In genomic region chr4:46597286-46597961, GRCm38 (mm10) we compare ENCODE assay signal across 9 mouse cellular contexts. TPM values are rescaled to one million over a fixed set of nuclear protein-coding genes. Genes with fewer than 3 reads are reported as not detected.
DNase-seq lines count a peak whose midpoint lies in the region; ATAC-seq and TF ChIP-seq lines count a peak whose summit lies in the region.
"Had no signal": no experiment of that assay in that cellular context is flagged by ENCODE, and none has a peak within 500 bp of the region (broad histone marks: within the 10 kb centered on the region; RNA-seq: fewer than 3 reads in every experiment).

No protein-coding gene starts in this region.

- peaks cover 16% of the 10 kb centered on the region for H3K27me3 ChIP-seq in forebrain, embryonic 11.5 days (ENCODE audit: control insufficient read depth, insufficient read depth, low read length)
- no peaks in the 10 kb centered on the region for H3K27me3 ChIP-seq in forebrain, postnatal 0 days (ENCODE audit: insufficient read depth, low read length)
- peaks cover 19% of the 10 kb centered on the region for H3K27me3 ChIP-seq in megakaryocyte, embryonic 14.5 days (replicated peaks)
- H3K27me3 ChIP-seq in intestine, embryonic 14.5 days (replicated peaks; ENCODE audit: control insufficient read depth, insufficient read depth, low read length) = peaks cover 31% of the 10 kb centered on the region
- H3K27me3 ChIP-seq in stomach, postnatal 0 days (ENCODE audit: control insufficient read depth, insufficient read depth, low read length) = no peaks in the 10 kb centered on the region; the same call in 1 of the 2 replicates

- 73% methylated on average over 11 of the region's 11 CpGs for WGBS in forebrain, embryonic 11.5 days
- 77% methylated on average over 11 of the region's 11 CpGs for WGBS in forebrain, postnatal 0 days
- 64% methylated on average over 11 of the region's 11 CpGs for WGBS in intestine, embryonic 14.5 days
- 59% methylated on average over 11 of the region's 11 CpGs for WGBS in stomach, postnatal 0 days

- no peaks in the 10 kb centered on the region for H3K36me3 ChIP-seq in forebrain, embryonic 11.5 days (ENCODE audit: control insufficient read depth, insufficient read depth, low read length)
- no peaks in the 10 kb centered on the region for H3K36me3 ChIP-seq in forebrain, postnatal 0 days (ENCODE audit: insufficient read depth)
- peaks cover 5% of the 10 kb centered on the region for H3K36me3 ChIP-seq in megakaryocyte, embryonic 14.5 days (replicated peaks; ENCODE audit: low read length)
- H3K36me3 ChIP-seq in intestine, embryonic 14.5 days (ENCODE audit: control insufficient read depth, insufficient read depth, low read length) = no peaks in the 10 kb centered on the region
- H3K36me3 ChIP-seq in stomach, postnatal 0 days (ENCODE audit: control insufficient read depth, insufficient read depth, low read length) = no peaks in the 10 kb centered on the region

- H3K27ac ChIP-seq in forebrain, embryonic 11.5 days (ENCODE audit: low read depth, low read length) = no peak overlapping the region
- no peak overlapping the region for H3K27ac ChIP-seq in forebrain, postnatal 0 days (ENCODE audit: low read depth, low read length)
- H3K27ac ChIP-seq in intestine, embryonic 14.5 days (ENCODE audit: low read depth) = peak overlapping the region; percentile 69
- H3K27ac ChIP-seq in stomach, postnatal 0 days (replicated peaks) = peak overlapping the region; percentile 90

- no peak for TF ChIP-seq EP300 in stomach, postnatal 0 days (optimal IDR thresholded peaks at IDR 0.05)

- H3K4me3 ChIP-seq in forebrain, embryonic 11.5 days (ENCODE audit: low read depth, low read length) = no peak overlapping the region
- H3K4me3 ChIP-seq in forebrain, postnatal 0 days (ENCODE audit: low read depth, low read length) = no peak overlapping the region
- H3K4me3 ChIP-seq in megakaryocyte, embryonic 14.5 days (replicated peaks) = peak overlapping the region; percentile 88
- no peak overlapping the region for H3K4me3 ChIP-seq in intestine, embryonic 14.5 days (ENCODE audit: low read depth, low read length)
- no peak overlapping the region for H3K4me3 ChIP-seq in stomach, postnatal 0 days (ENCODE audit: low read depth, low read length)

- H3K4me1 ChIP-seq in forebrain, embryonic 11.5 days (replicated peaks; ENCODE audit: control insufficient read depth, insufficient read depth, low read length) = no peaks in the 10 kb centered on the region; the same call in 1 of the 2 replicates
- H3K4me1 ChIP-seq in forebrain, postnatal 0 days (ENCODE audit: insufficient read depth) = peaks cover 6% of the 10 kb centered on the region; the same call in 1 of the 2 replicates
- peaks cover 82% of the 10 kb centered on the region for H3K4me1 ChIP-seq in megakaryocyte, embryonic 14.5 days
- no peaks in the 10 kb centered on the region for H3K4me1 ChIP-seq in intestine, embryonic 14.5 days (replicated peaks; ENCODE audit: control insufficient read depth, insufficient read depth, low read length)
- no peaks in the 10 kb centered on the region for H3K4me1 ChIP-seq in stomach, postnatal 0 days (replicated peaks; ENCODE audit: control insufficient read depth, insufficient read depth)

- no peak for ATAC-seq in forebrain, embryonic 11.5 days (replicated peaks; ENCODE audit: low FRiP score)
- ATAC-seq in forebrain, postnatal 0 days = no peak
- no peak for ATAC-seq in megakaryocyte, adult 5-6 weeks (ENCODE audit: poor library complexity, severe bottlenecking)
- peak; percentile 71 for ATAC-seq in intestine, embryonic 14.5 days (replicated peaks; ENCODE audit: low FRiP score, low TSS enrichment, low read depth)
- peak; percentile 82 for ATAC-seq in stomach, postnatal 0 days (ENCODE audit: low FRiP score, low TSS enrichment)

- DNase-seq in forebrain, embryonic 11.5 days (ENCODE audit: low spot score) = peak; percentile 46
- no peak for DNase-seq in forebrain, postnatal 0 days
- peak; percentile 65 for DNase-seq in intestine, embryonic 14.5 days (ENCODE audit: low spot score)
- peak; percentile 87 for DNase-seq in stomach, postnatal 0 days (ENCODE audit: low spot score)
- no peak for DNase-seq in adrenal gland, adult 2 months
- DNase-seq in Muller cell, postnatal 12 days (ENCODE audit: inconsistent ontology term) = no peak
- DNase-seq: thymus, adult 18-20 months had no signal

- H3K4me2 ChIP-seq in forebrain, embryonic 11.5 days (ENCODE audit: low read depth, low read length, severe bottlenecking) = no peak overlapping the region
- no peak overlapping the region for H3K4me2 ChIP-seq in forebrain, postnatal 0 days (ENCODE audit: low read depth)
- peak overlapping the region; percentile 30; the same call in 1 of the 2 replicates for H3K4me2 ChIP-seq in intestine, embryonic 14.5 days (ENCODE audit: low read length)
- H3K4me2 ChIP-seq in stomach, postnatal 0 days (replicated peaks; ENCODE audit: low read depth) = peak overlapping the region; percentile 31

- no peaks in the 10 kb centered on the region for H3K9me3 ChIP-seq in forebrain, embryonic 11.5 days (ENCODE audit: control insufficient read depth, low read length)
- H3K9me3 ChIP-seq in forebrain, postnatal 0 days (ENCODE audit: low read length) = no peaks in the 10 kb centered on the region
- H3K9me3 ChIP-seq in megakaryocyte, embryonic 14.5 days = no peaks in the 10 kb centered on the region
- H3K9me3 ChIP-seq in intestine, embryonic 14.5 days (ENCODE audit: control insufficient read depth, low read length) = no peaks in the 10 kb centered on the region
- no peaks in the 10 kb centered on the region for H3K9me3 ChIP-seq in stomach, postnatal 0 days (ENCODE audit: control insufficient read depth, low read length)

- TF ChIP-seq CTCF in forebrain, postnatal 0 days (IDR thresholded peaks at IDR 0.05; ENCODE audit: low read depth) = no peak
- no peak for TF ChIP-seq CTCF in stomach, postnatal 0 days (IDR thresholded peaks at IDR 0.05; ENCODE audit: low read depth)

- H3K9ac ChIP-seq in forebrain, embryonic 11.5 days (ENCODE audit: low read length) = no peak overlapping the region
- H3K9ac ChIP-seq in forebrain, postnatal 0 days = no peak overlapping the region
- H3K9ac ChIP-seq in intestine, embryonic 14.5 days (ENCODE audit: low read length) = 0 out of 2 replicates have a peak overlapping the region, but pooled peaks have one; percentile 7
- H3K9ac ChIP-seq in stomach, postnatal 0 days (ENCODE audit: low read length) = peak overlapping the region; percentile 38; the same call in 1 of the 2 replicates

RNA-seq across cellular contexts. Expression of gene Coro2a, which starts 4.6 kb away (rescaled TPM):
- 2.5 and 2.8 TPM in 2 replicates for polyA plus RNA-seq in forebrain, embryonic 11.5 days (2014; fragmentation: Nextera tagmentation; extraction: Ambion mirVana)
- 17.8 and 20.6 TPM in 2 replicates for total RNA-seq in forebrain, postnatal 0 days (2014; rRNA removed)
- 4.1 and 7.5 TPM in 2 replicates for polyA plus RNA-seq in forebrain, postnatal 0 days (2015; fragmentation: Nextera tagmentation; extraction: Ambion mirVana)
- 29.8 and 31.3 TPM in 2 replicates for polyA plus RNA-seq in megakaryocyte, embryonic 14.5 days (2012; ENCODE audit: insufficient read depth, low replicate concordance)
- total RNA-seq in megakaryocyte, adult 5-6 weeks (2015) = 54.8 and 55.6 TPM in 2 replicates
- 31.4 and 31.9 TPM in 2 replicates for total RNA-seq in megakaryocyte, adult 5-6 weeks (2017)
- 28.0 and 36.1 TPM in 2 replicates for polyA plus RNA-seq in intestine, embryonic 14.5 days (2014; fragmentation: Nextera tagmentation; extraction: Ambion mirVana)
- polyA plus RNA-seq in stomach, postnatal 0 days (2015; fragmentation: Nextera tagmentation; extraction: Ambion mirVana) = 16.7 and 17.2 TPM in 2 replicates
- total RNA-seq in adrenal gland, adult 2 months (2021) = 1 to 10 TPM; 2.2 to 2.8 TPM
- polyA plus RNA-seq in adrenal gland, adult 2 months (2012; rRNA removed) = 8.7 and 12.4 TPM in 2 replicates

RNA-seq across cellular contexts. Expression of gene Tbc1d2, which starts 52.6 kb away (rescaled TPM):
- 0.57 and 0.84 TPM in 2 replicates for polyA plus RNA-seq in forebrain, embryonic 11.5 days (2014; fragmentation: Nextera tagmentation; extraction: Ambion mirVana)
- 0.77 and 1.5 TPM in 2 replicates for total RNA-seq in forebrain, postnatal 0 days (2014; rRNA removed)
- 0.47 and 0.67 TPM in 2 replicates for polyA plus RNA-seq in forebrain, postnatal 0 days (2015; fragmentation: Nextera tagmentation; extraction: Ambion mirVana)
- 4.5 and 7.8 TPM in 2 replicates for polyA plus RNA-seq in megakaryocyte, embryonic 14.5 days (2012; ENCODE audit: insufficient read depth, low replicate concordance)
- 8.9 and 10.4 TPM in 2 replicates for total RNA-seq in megakaryocyte, adult 5-6 weeks (2015)
- 8.5 and 11.6 TPM in 2 replicates for total RNA-seq in megakaryocyte, adult 5-6 weeks (2017)
- polyA plus RNA-seq in intestine, embryonic 14.5 days (2014; fragmentation: Nextera tagmentation; extraction: Ambion mirVana) = 3.5 and 4.8 TPM in 2 replicates
- polyA plus RNA-seq in stomach, postnatal 0 days (2015; fragmentation: Nextera tagmentation; extraction: Ambion mirVana) = 2.7 and 3.4 TPM in 2 replicates
- 1 to 10 TPM; 1.4 to 5.1 TPM for total RNA-seq in adrenal gland, adult 2 months (2021)
- 3.4 and 7.0 TPM in 2 replicates for polyA plus RNA-seq in adrenal gland, adult 2 months (2012; rRNA removed)

Comparison
In these comparisons a context has a peak if more than half of its experiments do, and no peak if none do; other contexts are left out.
1. DNase-seq: peak in forebrain, embryonic 11.5 days (single experiment), intestine, embryonic 14.5 days (single experiment) and stomach, postnatal 0 days (single experiment); none in forebrain, postnatal 0 days (single experiment), adrenal gland, adult 2 months (single experiment) and Muller cell, postnatal 12 days (single experiment).
2. ATAC-seq: peak in intestine, embryonic 14.5 days (single experiment) and stomach, postnatal 0 days (single experiment); none in forebrain, embryonic 11.5 days (single experiment), forebrain, postnatal 0 days (single experiment) and megakaryocyte, adult 5-6 weeks (single experiment).
3. H3K27ac ChIP-seq: peak in intestine, embryonic 14.5 days (single experiment) and stomach, postnatal 0 days (single experiment); none in forebrain, embryonic 11.5 days (single experiment) and forebrain, postnatal 0 days (single experiment).
4. H3K4me2 ChIP-seq: peak in intestine, embryonic 14.5 days (single experiment) and stomach, postnatal 0 days (single experiment); none in forebrain, embryonic 11.5 days (single experiment) and forebrain, postnatal 0 days (single experiment).
5. H3K9ac ChIP-seq: peak in intestine, embryonic 14.5 days (single experiment) and stomach, postnatal 0 days (single experiment); none in forebrain, embryonic 11.5 days (single experiment) and forebrain, postnatal 0 days (single experiment).